Mouse (Mus musculus) liver, embryonic 15.5 days (tissue): ENCODE measurements around the gene Usp44. TPM values are rescaled to one million over a fixed set of nuclear protein-coding genes. Genes with fewer than 3 reads are reported as not detected.

Source experiments
- polyA plus RNA-seq: library from polyadenylated mRNA; unstranded; fragments of >200 nt; fragmentation: Nextera tagmentation; extraction: Ambion mirVana; gene quantifications from 2 replicates; pipeline ENCODE4 v1.2.1, GENCODE M21; 2015

The Usp44 gene
- polyA plus RNA-seq, 1 experiment from 2014 or later, result 1.1 TPM

Other genes starting within 250 kb of the Usp44 start
- 50.1 and 55.2 TPM in 2 replicates for gene Snrpf, start 241.8 kb upstream of the Usp44 start, polyA plus RNA-seq
- 0.07 and 0.09 TPM in 2 replicates for gene Ntn4, start 190.9 kb upstream of the Usp44 start, polyA plus RNA-seq
- 150 and 162 TPM in 2 replicates for gene Metap2, start 65.5 kb downstream of the Usp44 start, polyA plus RNA-seq
- gene Vezt, start 204.3 kb downstream of the Usp44 start, polyA plus RNA-seq, result 11.8 and 12.9 TPM in 2 replicates
- 2.8 and 3.2 TPM in 2 replicates for gene Fgd6, start 204.4 kb downstream of the Usp44 start, polyA plus RNA-seq